ENCODE assay signal across 9 mouse cellular contexts in genomic region chr1:87174006-87174955, GRCm38 (mm10). TPM values are rescaled to one million over a fixed set of nuclear protein-coding genes. Genes with fewer than 3 reads are reported as not detected.
DNase-seq lines count a peak whose midpoint lies in the region; ATAC-seq lines count a peak whose summit lies in the region.
"Had no signal": no experiment of that assay in that cellular context is flagged by ENCODE, and none has a peak within 500 bp of the region (broad histone marks: within the 10 kb centered on the region; RNA-seq: fewer than 3 reads in every experiment).

No protein-coding gene starts in this region.

- WGBS in limb, embryonic 15.5 days, result 22% methylated on average over 28 of the region's 28 CpGs

- H3K36me3 ChIP-seq in limb, embryonic 15.5 days, result no peaks in the 10 kb centered on the region

- peak; percentile 75 for ATAC-seq in common myeloid progenitor, adult 5-6 weeks (replicated peaks; ENCODE audit: low read depth, poor library complexity, severe bottlenecking)
- ATAC-seq in limb, embryonic 15.5 days (ENCODE audit: insufficient number of reproducible peaks, low FRiP score, low TSS enrichment, low read depth), result no peak

- peaks cover 32% of the 10 kb centered on the region for H3K4me1 ChIP-seq in limb, embryonic 15.5 days

- H3K9ac ChIP-seq in limb, embryonic 15.5 days, result no peak overlapping the region

- H3K27me3 ChIP-seq in limb, embryonic 15.5 days, result peaks cover 50% of the 10 kb centered on the region

- H3K4me3 ChIP-seq in limb, embryonic 15.5 days, result no peak overlapping the region
- H3K4me3 ChIP-seq: erythroblast, embryonic 14.5 days had no signal

- DNase-seq in 416B (ENCODE audit: low read depth), result peak; percentile 74
- peak; percentile 87 for DNase-seq in NIH3T3 (ENCODE audit: low read depth)
- DNase-seq in gastrocnemius, postnatal 4 days (ENCODE audit: low spot score in 2 of 2), result peak; percentile 63 to 65
- DNase-seq in kidney, adult 18-20 months, result peak; percentile 79
- peak; percentile 61 for DNase-seq in naive thymus-derived CD4-positive, alpha-beta T cell, adult 2 months (ENCODE audit: low read depth)
- peak; percentile 34 to 70 for DNase-seq in thymus, postnatal 10 days (ENCODE audit: low spot score in 2 of 2)

- H3K9me3 ChIP-seq in limb, embryonic 15.5 days, result no peaks in the 10 kb centered on the region

- no peak overlapping the region for H3K27ac ChIP-seq in limb, embryonic 15.5 days

- peak overlapping the region; percentile 19; the same call in 1 of the 2 replicates for H3K4me2 ChIP-seq in limb, embryonic 15.5 days

RNA-seq across cellular contexts. Expression of gene Prss56, which starts 8.8 kb away (rescaled TPM):
- total RNA-seq in common myeloid progenitor, adult 5-6 weeks (2017), result not detected in 2 replicates
- total RNA-seq in gastrocnemius, postnatal 4 days (2021), result not detected
- 0.12 and 0.19 TPM in 2 replicates for polyA plus RNA-seq in limb, embryonic 15.5 days (2015; fragmentation: Nextera tagmentation; extraction: Ambion mirVana)
- polyA plus RNA-seq: erythroblast, embryonic 14.5 days had no signal

RNA-seq across cellular contexts. Expression of gene Chrnd, which starts 16.1 kb away (rescaled TPM):
- not detected in 2 replicates for total RNA-seq in common myeloid progenitor, adult 5-6 weeks (2017)
- total RNA-seq in gastrocnemius, postnatal 4 days (2021), result 10 to 100 TPM; 34.2 to 43.2 TPM
- 5.0 and 14.4 TPM in 2 replicates for polyA plus RNA-seq in limb, embryonic 15.5 days (2015; fragmentation: Nextera tagmentation; extraction: Ambion mirVana)
- polyA plus RNA-seq: erythroblast, embryonic 14.5 days had no signal

RNA-seq across cellular contexts. Expression of gene Ecel1, which starts 18.0 kb away (rescaled TPM):
- total RNA-seq in common myeloid progenitor, adult 5-6 weeks (2017), result not detected in 2 replicates
- under 1 TPM in 1 of 2 experiments, not detected in 1; 0.07 TPM for total RNA-seq in gastrocnemius, postnatal 4 days (2021)
- 0.55 and 1.8 TPM in 2 replicates for polyA plus RNA-seq in limb, embryonic 15.5 days (2015; fragmentation: Nextera tagmentation; extraction: Ambion mirVana)
- polyA plus RNA-seq: erythroblast, embryonic 14.5 days had no signal

RNA-seq across cellular contexts. Expression of gene Chrng, which starts 30.2 kb away (rescaled TPM):
- not detected in 2 replicates for total RNA-seq in common myeloid progenitor, adult 5-6 weeks (2017)
- 10 to 100 TPM; 24.8 to 32.9 TPM for total RNA-seq in gastrocnemius, postnatal 4 days (2021)
- 14.3 and 38.1 TPM in 2 replicates for polyA plus RNA-seq in limb, embryonic 15.5 days (2015; fragmentation: Nextera tagmentation; extraction: Ambion mirVana)
- polyA plus RNA-seq: erythroblast, embryonic 14.5 days had no signal

RNA-seq across cellular contexts. Expression of gene Eif4e2, which starts 39.4 kb away (rescaled TPM):
- 147 and 157 TPM in 2 replicates for total RNA-seq in common myeloid progenitor, adult 5-6 weeks (2017)
- 100 to 1,000 TPM; 107 to 110 TPM for total RNA-seq in gastrocnemius, postnatal 4 days (2021)
- 176 and 179 TPM in 2 replicates for polyA plus RNA-seq in limb, embryonic 15.5 days (2015; fragmentation: Nextera tagmentation; extraction: Ambion mirVana)

Comparison
In these comparisons a context has a peak if more than half of its experiments do, and no peak if none do; other contexts are left out.
1. RNA of gene Chrnd, which starts 16.1 kb away (total RNA-seq): 34.2 to 43.2 TPM in gastrocnemius, postnatal 4 days; not detected in common myeloid progenitor, adult 5-6 weeks; every median in the first group is over 10 times any median in the second.
2. Peak in every context shown above with its lines, with median percentiles within 50 percentile points of each other: DNase-seq.